Mouse (Mus musculus) intestine, embryonic 14.5 days (tissue): ENCODE data around the gene Eef1akmt2. TPM values are rescaled to one million over a fixed set of nuclear protein-coding genes. Genes with fewer than 3 reads are reported as not detected.

ENCODE experiments used
- ATAC-seq: fragments of 200-750 bp; cut with Nextera tagmentation; replicated peaks from 2 replicates; pipeline ENCODE4 v1.8.0; 2017; ENCODE audit warnings: low read depth, moderate number of reproducible peaks, moderate TSS enrichment, moderate library complexity; ENCODE audit not compliant: low FRiP score, low TSS enrichment
- DNase-seq: peaks from one replicate; pipeline ENCODE4 v3.0.0-alpha.2; 2018; ENCODE audit warnings: low spot score
- H3K27ac ChIP-seq: fragments of 300-500 bp; sonication (generic); 2 replicates; pipeline ENCODE4 v1.5.1; 2014; ENCODE audit warnings: low read depth, mild to moderate bottlenecking, control low read depth
- H3K27me3 ChIP-seq: fragments of 300-500 bp; sonication (generic); replicated peaks from 2 replicates; pipeline ENCODE4 v1.6.1; 2014; ENCODE audit warnings: low read length, control low read depth; ENCODE audit not compliant: control insufficient read depth, insufficient read depth
- H3K36me3 ChIP-seq: fragments of 300-500 bp; sonication (generic); 2 replicates; pipeline ENCODE4 v1.6.1; 2014; ENCODE audit warnings: low read length, control low read depth; ENCODE audit not compliant: control insufficient read depth, insufficient read depth
- H3K4me1 ChIP-seq: fragments of 300-500 bp; sonication (generic); replicated peaks from 2 replicates; pipeline ENCODE4 v1.6.1; 2014; ENCODE audit warnings: low read length, control low read depth, mixed read lengths; ENCODE audit not compliant: control insufficient read depth, insufficient read depth
- H3K4me2 ChIP-seq: fragments of 300-500 bp; sonication (generic); 2 replicates; pipeline ENCODE4 v1.6.1; 2014; ENCODE audit warnings: low read length
- H3K4me3 ChIP-seq: fragments of 300-500 bp; sonication (generic); 2 replicates; pipeline ENCODE4 v1.5.1; 2014; ENCODE audit warnings: low read depth, low read length, control low read depth, mixed read lengths
- H3K9ac ChIP-seq: fragments of 300-500 bp; sonication (generic); 2 replicates; pipeline ENCODE4 v1.6.1; 2014; ENCODE audit warnings: mild to moderate bottlenecking, low read length
- H3K9me3 ChIP-seq: fragments of 300-500 bp; sonication (generic); 2 replicates; pipeline ENCODE4 v1.6.1; 2016; ENCODE audit warnings: low read length, control low read depth; ENCODE audit not compliant: control insufficient read depth
- whole genome bisulfite sequencing: fragments of 180-500 bp; shearing (Covaris S2); extraction: QIAGEN DNeasy Blood & Tissue Kit; methylation state at CpG from one replicate; pipeline ENCODE4 v1.1.7; 2014; 5-methylcytosine and 5-hydroxymethylcytosine counted together
- polyA plus RNA-seq: library from polyadenylated mRNA; unstranded; fragments of >200 nt; fragmentation: Nextera tagmentation; extraction: Ambion mirVana; gene quantifications from 2 replicates; pipeline ENCODE4 v1.2.1, GENCODE M21; 2014

Eef1akmt2 gene
- polyA plus RNA-seq, 1 experiment from 2014 or later, result 59.6 TPM

DNA sequence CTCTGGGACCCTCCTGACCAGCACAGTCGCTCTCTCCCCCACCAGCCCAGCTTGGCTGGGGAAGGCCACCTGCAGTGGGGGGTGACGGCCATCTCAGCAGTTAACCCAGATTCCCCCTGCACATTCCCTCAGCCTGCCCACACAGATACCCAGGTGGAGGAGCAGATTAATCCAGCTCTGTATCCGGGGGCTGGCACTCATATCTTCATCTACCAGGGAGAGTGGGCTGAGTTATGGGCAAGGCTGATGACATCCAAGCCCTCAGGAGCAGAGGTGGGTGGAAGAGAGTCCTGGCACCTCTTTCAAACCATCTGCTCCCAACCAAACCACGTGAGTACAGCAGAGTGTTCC lies 39.8 kb upstream of the Eef1akmt2 start:
- 55% methylated on average over 4 of the region's 4 CpGs for WGBS
- Histone ChIP-seq H3K4me1 (no peaks in the 10 kb centered on the region), H3K27me3 (no peaks in the 10 kb centered on the region), H3K4me3 (no peak overlapping the region), H3K9ac (no peak overlapping the region), H3K27ac (no peak overlapping the region), H3K4me2 (no peak overlapping the region), H3K36me3 (no peaks in the 10 kb centered on the region), H3K9me3 (no peaks in the 10 kb centered on the region)
- no peak for DNase-seq
- ATAC-seq, result no peak

DNA sequence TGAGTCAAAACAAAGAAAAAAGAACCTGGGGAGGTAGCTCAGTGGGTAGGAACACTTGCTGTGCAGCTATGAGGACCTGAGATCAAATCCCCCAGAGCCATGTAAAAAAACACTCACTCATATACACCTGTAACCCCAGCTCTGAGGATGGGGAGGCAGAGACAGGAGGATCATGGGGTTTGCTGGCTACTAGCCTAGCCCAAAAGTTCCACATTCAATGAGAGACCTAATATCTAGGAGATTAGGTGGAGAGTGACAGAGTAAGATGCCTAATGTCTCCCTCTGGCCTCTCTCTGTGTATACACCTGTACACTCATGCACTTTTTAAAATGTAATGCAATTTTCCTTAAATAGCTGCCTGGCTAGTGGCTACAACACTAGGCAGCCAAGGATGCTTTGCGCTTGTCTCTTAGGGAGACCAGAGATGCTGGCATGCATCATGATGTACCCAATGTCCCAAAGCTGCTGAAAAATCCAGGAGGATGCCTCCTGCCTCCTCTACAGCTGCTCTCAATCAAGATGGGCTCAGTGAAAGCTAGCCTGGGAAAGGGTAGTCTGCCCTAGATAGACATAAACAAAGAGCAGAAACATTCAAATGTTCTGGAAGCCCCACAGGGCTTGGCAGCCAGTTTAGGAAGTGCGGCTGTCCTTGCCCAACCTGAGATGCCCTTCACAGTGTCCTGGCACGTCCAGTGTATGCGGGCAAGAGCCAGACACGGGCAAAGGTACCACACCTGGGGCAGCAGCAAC lies 39.3 kb upstream of the Eef1akmt2 start:
- H3K4me1 ChIP-seq, result 0 out of 2 replicates have a peak, but pooled peaks cover 4% of the 10 kb centered on the region

GRCm38 (mm10) chr7:132890201-132890600 lies 37.7 kb upstream of the Eef1akmt2 start:
- Histone ChIP-seq H3K4me2 (no peak overlapping the region), H3K27ac (no peak overlapping the region), H3K27me3 (no peaks in the 10 kb centered on the region), H3K9ac (no peak overlapping the region), H3K9me3 (no peaks in the 10 kb centered on the region), H3K4me1 (0 out of 2 replicates have a peak, but pooled peaks cover 4% of the 10 kb centered on the region), H3K36me3 (0 out of 2 replicates have a peak, but pooled peaks cover 5% of the 10 kb centered on the region), H3K4me3 (no peak overlapping the region)
- 90% methylated on average over 5 of the region's 5 CpGs for WGBS
- ATAC-seq (no peak), DNase-seq (no peak)

More for the DNA sequence above, 39.3 kb upstream of the Eef1akmt2 start:
- Histone ChIP-seq H3K9ac (no peak overlapping the region), H3K4me2 (no peak overlapping the region), H3K4me3 (no peak overlapping the region), H3K27ac (no peak overlapping the region), H3K36me3 (no peaks in the 10 kb centered on the region), H3K9me3 (no peaks in the 10 kb centered on the region), H3K27me3 (no peaks in the 10 kb centered on the region)
- ATAC-seq (no peak), DNase-seq (no peak)
- 77% methylated on average over 5 of the region's 5 CpGs for WGBS

- Histone ChIP-seq H3K27ac (no peak overlapping the region), H3K27me3 (no peaks in the 10 kb centered on the region), H3K4me2 (no peak overlapping the region), H3K4me3 (no peak overlapping the region), H3K4me1 (0 out of 2 replicates have a peak, but pooled peaks cover 4% of the 10 kb centered on the region), H3K9me3 (no peaks in the 10 kb centered on the region), H3K9ac (no peak overlapping the region), H3K36me3 (0 out of 2 replicates have a peak, but pooled peaks cover 10% of the 10 kb centered on the region)
- ATAC-seq (no peak), DNase-seq (no peak)
- 94% methylated on average over 8 of the region's 8 CpGs for WGBS
Observed at GRCm38 (mm10) chr7:132889691-132890090, 37.2 kb upstream of the Eef1akmt2 start.

DNA sequence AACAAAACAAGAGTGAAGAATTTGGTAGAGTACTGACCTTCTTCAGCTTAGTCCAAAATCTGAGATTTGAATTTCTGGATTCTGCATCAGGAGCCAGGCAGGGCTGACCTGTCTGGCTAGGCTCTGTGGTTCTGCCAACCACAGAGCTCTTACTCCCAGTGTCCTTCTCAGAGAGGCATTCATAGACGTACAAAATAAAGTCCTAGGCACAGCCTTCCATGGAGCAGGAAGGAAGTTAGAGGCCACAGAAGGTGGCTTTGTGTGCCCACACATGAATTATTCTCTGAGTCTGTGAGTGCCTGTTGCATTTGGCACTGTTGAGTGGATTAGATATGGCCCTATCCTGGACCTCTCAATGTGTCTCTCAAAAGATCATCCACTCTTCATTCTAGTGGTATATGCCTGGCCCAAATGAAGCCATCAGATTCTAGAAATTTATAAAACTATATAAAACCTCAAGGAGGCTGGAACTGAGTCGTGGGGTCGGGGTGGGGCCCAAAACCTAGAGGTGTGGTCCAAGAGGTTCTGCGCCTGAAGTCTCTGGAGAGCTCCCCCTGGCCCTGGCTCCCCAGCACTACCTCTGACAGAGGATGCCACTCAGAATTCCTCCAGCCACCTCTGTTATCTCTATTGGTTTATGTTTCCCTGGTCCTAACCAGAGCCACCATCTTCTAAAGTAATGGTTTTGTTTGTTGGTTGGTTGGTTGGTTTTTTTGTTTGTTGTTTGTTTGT lies 36.2 kb upstream of the Eef1akmt2 start:
- DNase-seq (no peak), ATAC-seq (no peak)
- Histone ChIP-seq H3K4me3 (no peak overlapping the region), H3K9ac (no peak overlapping the region), H3K4me2 (no peak overlapping the region), H3K27me3 (no peaks in the 10 kb centered on the region), H3K9me3 (no peaks in the 10 kb centered on the region), H3K4me1 (0 out of 2 replicates have a peak, but pooled peaks cover 4% of the 10 kb centered on the region), H3K27ac (no peak overlapping the region), H3K36me3 (peaks cover 20% of the 10 kb centered on the region)
- 69% methylated on average over 4 of the region's 4 CpGs for WGBS

- no peak for DNase-seq
- no peak overlapping the region for H3K27ac ChIP-seq
- peaks cover 26% of the 10 kb centered on the region for H3K36me3 ChIP-seq
- no peaks in the 10 kb centered on the region for H3K9me3 ChIP-seq
- H3K4me2 ChIP-seq, result no peak overlapping the region
- H3K4me1 ChIP-seq, result 0 out of 2 replicates have a peak, but pooled peaks cover 4% of the 10 kb centered on the region
- H3K9ac ChIP-seq, result no peak overlapping the region
- 57% methylated on average over 3 of the region's 3 CpGs for WGBS
- no peaks in the 10 kb centered on the region for H3K27me3 ChIP-seq
- H3K4me3 ChIP-seq, result no peak overlapping the region
- ATAC-seq, result no peak
Observed at GRCm38 (mm10) chr7:132888052-132888451, 35.6 kb upstream of the Eef1akmt2 start.

- Histone ChIP-seq H3K4me2 (no peak overlapping the region), H3K4me3 (no peak overlapping the region), H3K9ac (no peak overlapping the region), H3K27ac (no peak overlapping the region), H3K36me3 (peaks cover 32% of the 10 kb centered on the region), H3K9me3 (no peaks in the 10 kb centered on the region), H3K27me3 (no peaks in the 10 kb centered on the region), H3K4me1 (0 out of 2 replicates have a peak, but pooled peaks cover 4% of the 10 kb centered on the region)
- DNase-seq (no peak), ATAC-seq (no peak)
- WGBS, result 48% methylated on average over 7 of the region's 7 CpGs
Observed at GRCm38 (mm10) chr7:132887019-132887804, 34.7 kb upstream of the Eef1akmt2 start.

- no peak overlapping the region for H3K9ac ChIP-seq
- WGBS, result 90% methylated on average over 7 of the region's 7 CpGs
- no peak overlapping the region for H3K4me3 ChIP-seq
- no peak overlapping the region for H3K4me2 ChIP-seq
- peaks cover 63% of the 10 kb centered on the region for H3K36me3 ChIP-seq
- 0 out of 2 replicates have a peak, but pooled peaks cover 4% of the 10 kb centered on the region for H3K4me1 ChIP-seq
- DNase-seq, result no peak
- ATAC-seq, result no peak
- no peaks in the 10 kb centered on the region for H3K27me3 ChIP-seq
- no peaks in the 10 kb centered on the region for H3K9me3 ChIP-seq
- H3K27ac ChIP-seq, result no peak overlapping the region
Observed at GRCm38 (mm10) chr7:132884031-132884430, 31.6 kb upstream of the Eef1akmt2 start.
